Mouse (Mus musculus): ENCODE data around the gene Kcnmb1.

Kcnmb1 gene

GRCm38 (mm10) chr11:33962688-33963407, at the start of gene Kcnmb1:
Gene Kcnmb1 (plus strand): TSS chr11:33963013.
- DNase-seq = peak; percentile 48

- no peak for DNase-seq
Observed at GRCm38 (mm10) chr11:33913061-33913460, 49.8 kb upstream of the Kcnmb1 start.

- no peak for DNase-seq
Observed at GRCm38 (mm10) chr11:33914216-33914615, 48.6 kb upstream of the Kcnmb1 start.

GRCm38 (mm10) chr11:33917574-33917973, 45.2 kb upstream of the Kcnmb1 start:
- DNase-seq = peak; percentile 67

- DNase-seq = no peak
Observed at GRCm38 (mm10) chr11:33918424-33918823, 44.4 kb upstream of the Kcnmb1 start.

- no peak for DNase-seq
Observed at GRCm38 (mm10) chr11:33919826-33920225, 43.0 kb upstream of the Kcnmb1 start.

GRCm38 (mm10) chr11:33921451-33921850, 41.4 kb upstream of the Kcnmb1 start:
- peak; percentile 9 for DNase-seq

- DNase-seq = no peak
Observed at GRCm38 (mm10) chr11:33923031-33923430, 39.8 kb upstream of the Kcnmb1 start.

GRCm38 (mm10) chr11:33925778-33926177, 37.0 kb upstream of the Kcnmb1 start:
- DNase-seq = no peak

- DNase-seq = peak; percentile 20
Observed at GRCm38 (mm10) chr11:33926551-33926950, 36.3 kb upstream of the Kcnmb1 start.

- no peak for DNase-seq
Observed at GRCm38 (mm10) chr11:33927321-33927720, 35.5 kb upstream of the Kcnmb1 start.

- DNase-seq = no peak
Observed at GRCm38 (mm10) chr11:33927836-33928235, 35.0 kb upstream of the Kcnmb1 start.

GRCm38 (mm10) chr11:33928658-33929057, 34.2 kb upstream of the Kcnmb1 start:
- DNase-seq = peak; percentile 50

- no peak for DNase-seq
Observed at GRCm38 (mm10) chr11:33929412-33929811, 33.4 kb upstream of the Kcnmb1 start.

GRCm38 (mm10) chr11:33931836-33932385, 30.9 kb upstream of the Kcnmb1 start:
- peak; percentile 70 for DNase-seq

- no peak for DNase-seq
Observed at GRCm38 (mm10) chr11:33932386-33933111, 30.3 kb upstream of the Kcnmb1 start.

GRCm38 (mm10) chr11:33934286-33934685, 28.5 kb upstream of the Kcnmb1 start:
- no peak for DNase-seq

GRCm38 (mm10) chr11:33937641-33938040, 25.2 kb upstream of the Kcnmb1 start:
- DNase-seq = no peak

- DNase-seq = no peak
Observed at GRCm38 (mm10) chr11:33938561-33939274, 24.1 kb upstream of the Kcnmb1 start.

- DNase-seq = no peak
Observed at GRCm38 (mm10) chr11:33939456-33940113, 23.2 kb upstream of the Kcnmb1 start.

- DNase-seq = no peak
Observed at GRCm38 (mm10) chr11:33943565-33943964, 19.2 kb upstream of the Kcnmb1 start.

- no peak for DNase-seq
Observed at GRCm38 (mm10) chr11:33944067-33944785, 18.6 kb upstream of the Kcnmb1 start.

Data from kidney, postnatal 14 days (tissue).